In genomic region chr2:152111920-152112319, GRCm38 (mm10) we compare ENCODE assay signal across 8 mouse cellular contexts. TPM values are rescaled to one million over a fixed set of nuclear protein-coding genes. Genes with fewer than 3 reads are reported as not detected.
DNase-seq lines count a peak whose midpoint lies in the region; ATAC-seq lines count a peak whose summit lies in the region.

No protein-coding gene starts in this region.

- intact Hi-C loops in heart, postnatal 10 days (cut with DNase I): loop anchor here (1.0 to 5.0 kb wide), 4 partner anchors 29 to 255 kb away; no protein-coding TSS in a partner anchor

- no peak overlapping the region for H3K4me2 ChIP-seq in forebrain, embryonic 14.5 days (ENCODE audit: low read length)
- H3K4me2 ChIP-seq in liver, embryonic 15.5 days: no peak overlapping the region
- H3K4me2 ChIP-seq in neural tube, embryonic 13.5 days: no peak overlapping the region

- no peak overlapping the region for H3K4me3 ChIP-seq in forebrain, embryonic 14.5 days (ENCODE audit: low read depth, low read length)
- no peak overlapping the region for H3K4me3 ChIP-seq in liver, embryonic 15.5 days (replicated peaks)
- H3K4me3 ChIP-seq in neural tube, embryonic 13.5 days: no peak overlapping the region

- peak; percentile 73 for ATAC-seq in forebrain, embryonic 14.5 days
- peak; percentile 68 for ATAC-seq in liver, embryonic 15.5 days (ENCODE audit: insufficient read depth)
- peak; percentile 74 for ATAC-seq in neural tube, embryonic 13.5 days (ENCODE audit: low read depth)

- no peaks in the 10 kb centered on the region for H3K36me3 ChIP-seq in forebrain, embryonic 14.5 days (ENCODE audit: control insufficient read depth, insufficient read depth, low read length)
- peaks cover 29% of the 10 kb centered on the region; the same call in 1 of the 2 replicates for H3K36me3 ChIP-seq in liver, embryonic 15.5 days (replicated peaks)
- peaks cover 10% of the 10 kb centered on the region; the same call in 1 of the 2 replicates for H3K36me3 ChIP-seq in neural tube, embryonic 13.5 days

- no peak overlapping the region for H3K9ac ChIP-seq in forebrain, embryonic 14.5 days (ENCODE audit: low read length)
- no peak overlapping the region for H3K9ac ChIP-seq in liver, embryonic 15.5 days
- no peak overlapping the region for H3K9ac ChIP-seq in neural tube, embryonic 13.5 days

- H3K27me3 ChIP-seq in forebrain, embryonic 14.5 days (replicated peaks; ENCODE audit: control insufficient read depth, insufficient read depth, low read length): no peaks in the 10 kb centered on the region
- peaks cover 29% of the 10 kb centered on the region for H3K27me3 ChIP-seq in liver, embryonic 15.5 days
- H3K27me3 ChIP-seq in neural tube, embryonic 13.5 days: no peaks in the 10 kb centered on the region; the same call in 1 of the 2 replicates

- WGBS in forebrain, embryonic 14.5 days: 4% methylated on average over 7 of the region's 7 CpGs
- 4% methylated on average over 7 of the region's 7 CpGs for WGBS in liver, embryonic 15.5 days (ENCODE audit: insufficient replicate concordance)
- WGBS in neural tube, embryonic 13.5 days: 7% methylated on average over 7 of the region's 7 CpGs

- DNase-seq in ES-CJ7 (ENCODE audit: low read depth, low spot score): peak; percentile 96
- peak; percentile 85 for DNase-seq in cerebellum, adult 11 months
- DNase-seq in forebrain, embryonic 14.5 days (ENCODE audit: low spot score): peak; percentile 95
- peak; percentile 92 to 96 for DNase-seq in heart, postnatal 10 days
- DNase-seq in kidney, postnatal 4 days: peak; percentile 96 to 97
- DNase-seq in telencephalon, adult 2 months (ENCODE audit: low read depth, low spot score): peak; percentile 78

- H3K4me1 ChIP-seq in forebrain, embryonic 14.5 days (ENCODE audit: control insufficient read depth, insufficient read depth, low read length): peaks cover 6% of the 10 kb centered on the region; the same call in 1 of the 2 replicates
- H3K4me1 ChIP-seq in liver, embryonic 15.5 days (replicated peaks): peaks cover 32% of the 10 kb centered on the region
- H3K4me1 ChIP-seq in neural tube, embryonic 13.5 days (replicated peaks): peaks cover 45% of the 10 kb centered on the region

- H3K27ac ChIP-seq in forebrain, embryonic 14.5 days (ENCODE audit: low read depth, low read length): no peak overlapping the region
- no peak overlapping the region for H3K27ac ChIP-seq in liver, embryonic 15.5 days (replicated peaks)
- no peak overlapping the region for H3K27ac ChIP-seq in neural tube, embryonic 13.5 days (replicated peaks)

- H3K9me3 ChIP-seq in forebrain, embryonic 14.5 days (replicated peaks; ENCODE audit: control insufficient read depth, low read length): no peaks in the 10 kb centered on the region
- no peaks in the 10 kb centered on the region for H3K9me3 ChIP-seq in liver, embryonic 15.5 days (replicated peaks)
- H3K9me3 ChIP-seq in neural tube, embryonic 13.5 days: no peaks in the 10 kb centered on the region

RNA-seq across cellular contexts. Expression of gene Srxn1, which starts 6.6 kb away (rescaled TPM):
- polyA plus RNA-seq in forebrain, embryonic 14.5 days (2014; fragmentation: Nextera tagmentation; extraction: Ambion mirVana): 11.8 and 12.0 TPM in 2 replicates
- 10 to 100 TPM; 11.3 to 12.1 TPM for total RNA-seq in heart, postnatal 10 days (2021)
- 11.1 and 11.6 TPM in 2 replicates for polyA plus RNA-seq in liver, embryonic 15.5 days (2015; fragmentation: Nextera tagmentation; extraction: Ambion mirVana)
- polyA plus RNA-seq in neural tube, embryonic 13.5 days (2015; fragmentation: Nextera tagmentation; extraction: Ambion mirVana): 19.0 TPM in 2 replicates

RNA-seq across cellular contexts. Expression of gene Scrt2, which starts 30.6 kb away (rescaled TPM):
- 16.1 and 16.2 TPM in 2 replicates for polyA plus RNA-seq in forebrain, embryonic 14.5 days (2014; fragmentation: Nextera tagmentation; extraction: Ambion mirVana)
- total RNA-seq in heart, postnatal 10 days (2021): not detected
- not detected in 2 replicates for polyA plus RNA-seq in liver, embryonic 15.5 days (2015; fragmentation: Nextera tagmentation; extraction: Ambion mirVana)
- polyA plus RNA-seq in neural tube, embryonic 13.5 days (2015; fragmentation: Nextera tagmentation; extraction: Ambion mirVana): 30.0 and 30.2 TPM in 2 replicates

RNA-seq across cellular contexts. Expression of gene Tcf15, which starts 31.4 kb away (rescaled TPM):
- polyA plus RNA-seq in forebrain, embryonic 14.5 days (2014; fragmentation: Nextera tagmentation; extraction: Ambion mirVana): 1.1 and 1.7 TPM in 2 replicates
- total RNA-seq in heart, postnatal 10 days (2021): 10 to 100 TPM; 44.1 to 53.6 TPM
- polyA plus RNA-seq in liver, embryonic 15.5 days (2015; fragmentation: Nextera tagmentation; extraction: Ambion mirVana): 0.50 and 0.51 TPM in 2 replicates
- polyA plus RNA-seq in neural tube, embryonic 13.5 days (2015; fragmentation: Nextera tagmentation; extraction: Ambion mirVana): 6.9 and 7.4 TPM in 2 replicates

Comparison
In these comparisons a context has a peak if more than half of its experiments do, and no peak if none do; other contexts are left out.
1. RNA of gene Scrt2, which starts 30.6 kb away (polyA plus RNA-seq): 30.0 to 30.2 TPM in neural tube, embryonic 13.5 days and 16.1 to 16.2 TPM in forebrain, embryonic 14.5 days; not detected in liver, embryonic 15.5 days; every median in the first group is over 10 times any median in the second.
2. Peak in every context shown above with its lines, with median percentiles within 50 percentile points of each other: DNase-seq and ATAC-seq.